Mouse (Mus musculus) heart, embryonic 13.5 days (tissue): ENCODE data around the gene S100a6. TPM values are rescaled to one million over a fixed set of nuclear protein-coding genes. Genes with fewer than 3 reads are reported as not detected.
A peak's percentile ranks its signal among the peaks of the same experiment; 100 is the strongest.

Experiments
- ATAC-seq: fragments of 200-750 bp; cut with Nextera tagmentation; 2 replicates; pipeline ENCODE4 v1.8.0; 2017; ENCODE audit warnings: moderate TSS enrichment; ENCODE audit not compliant: insufficient number of reproducible peaks, low FRiP score, low TSS enrichment; ENCODE audit errors: extremely low read depth
- H3K27ac ChIP-seq: fragments of 300-500 bp; sonication (generic); replicated peaks from 2 replicates; pipeline ENCODE4 v1.5.1; 2015; ENCODE audit warnings: moderate library complexity, mild to moderate bottlenecking, inconsistent platforms
- H3K27me3 ChIP-seq: fragments of 300-500 bp; sonication (generic); replicated peaks from 2 replicates; pipeline ENCODE4 v1.6.1; 2015; ENCODE audit warnings: mild to moderate bottlenecking, inconsistent platforms
- H3K36me3 ChIP-seq: fragments of 300-500 bp; sonication (generic); 2 replicates; pipeline ENCODE4 v1.6.1; 2015; ENCODE audit warnings: mild to moderate bottlenecking, inconsistent platforms
- H3K4me1 ChIP-seq: fragments of 300-500 bp; sonication (generic); 2 replicates; pipeline ENCODE4 v1.6.1; 2015; ENCODE audit warnings: inconsistent platforms
- H3K4me2 ChIP-seq: fragments of 300-500 bp; sonication (generic); 2 replicates; pipeline ENCODE4 v1.6.1; 2015; ENCODE audit warnings: inconsistent platforms, mild to moderate bottlenecking, moderate library complexity
- H3K4me3 ChIP-seq: fragments of 300-500 bp; sonication (generic); 2 replicates; pipeline ENCODE4 v1.5.1; 2015; ENCODE audit warnings: moderate library complexity, mild to moderate bottlenecking, inconsistent platforms
- H3K9ac ChIP-seq: fragments of 300-500 bp; sonication (generic); 2 replicates; pipeline ENCODE4 v1.6.1; 2015; ENCODE audit warnings: inconsistent platforms, mild to moderate bottlenecking, moderate library complexity
- H3K9me3 ChIP-seq: fragments of 300-500 bp; sonication (generic); 2 replicates; pipeline ENCODE4 v1.6.1; 2016; ENCODE audit warnings: inconsistent platforms
- WGBS: fragments of 180-500 bp; shearing (Covaris S2); methylation state at CpG from one replicate; pipeline ENCODE4 v1.1.7; 2015; ENCODE audit warnings: mixed read lengths; 5-methylcytosine and 5-hydroxymethylcytosine counted together
- polyA plus RNA-seq: library from polyadenylated mRNA; unstranded; fragments of >200 nt; fragmentation: Nextera tagmentation; extraction: Ambion mirVana; gene quantifications from 2 replicates; pipeline ENCODE4 v1.2.1, GENCODE M21; 2015

S100a6 gene
- polyA plus RNA-seq, 1 experiment from 2014 or later, result 38.2 TPM

GRCm38 (mm10) chr3:90586906-90587305 is 25.8 kb upstream of the S100a6 start:
- no peak for ATAC-seq
- no peaks in the 10 kb centered on the region for H3K27me3 ChIP-seq
- no peak overlapping the region for H3K4me2 ChIP-seq
- peak overlapping the region; percentile 22; the same call in 1 of the 2 replicates for H3K27ac ChIP-seq
- no peaks in the 10 kb centered on the region for H3K9me3 ChIP-seq
- H3K9ac ChIP-seq, result no peak overlapping the region
- no peak overlapping the region for H3K4me3 ChIP-seq
- no peaks in the 10 kb centered on the region for H3K36me3 ChIP-seq
- 48% methylated on average over 10 of the region's 10 CpGs for WGBS
- peaks cover 31% of the 10 kb centered on the region for H3K4me1 ChIP-seq

- no peaks in the 10 kb centered on the region for H3K27me3 ChIP-seq
- ATAC-seq, result no peak
- H3K4me1 ChIP-seq, result peaks cover 31% of the 10 kb centered on the region
- H3K9ac ChIP-seq, result no peak overlapping the region
- H3K27ac ChIP-seq, result 0 out of 2 replicates have a peak overlapping the region, but pooled peaks have one; percentile 20
- H3K36me3 ChIP-seq, result no peaks in the 10 kb centered on the region
- WGBS, result 80% methylated on average over 14 of the region's 14 CpGs
- no peak overlapping the region for H3K4me2 ChIP-seq
- no peaks in the 10 kb centered on the region for H3K9me3 ChIP-seq
- H3K4me3 ChIP-seq, result no peak overlapping the region
Measured at GRCm38 (mm10) chr3:90587361-90588101, 25.2 kb upstream of the S100a6 start.

GRCm38 (mm10) chr3:90589390-90589789 is 23.3 kb upstream of the S100a6 start:
- no peak overlapping the region for H3K4me2 ChIP-seq
- peaks cover 17% of the 10 kb centered on the region for H3K4me1 ChIP-seq
- H3K36me3 ChIP-seq, result no peaks in the 10 kb centered on the region
- no peak overlapping the region for H3K4me3 ChIP-seq
- 66% methylated on average over 6 of the region's 6 CpGs for WGBS
- no peaks in the 10 kb centered on the region for H3K27me3 ChIP-seq
- no peak for ATAC-seq
- no peak overlapping the region for H3K9ac ChIP-seq
- 0 out of 2 replicates have a peak, but pooled peaks cover 5% of the 10 kb centered on the region for H3K9me3 ChIP-seq
- no peak overlapping the region for H3K27ac ChIP-seq

GRCm38 (mm10) chr3:90589947-90590346 is 22.7 kb upstream of the S100a6 start, which contains the start of gene S100a2:
S100a2 (plus strand) TSS chr3:90590247.
- Histone ChIP-seq H3K4me1 (peaks cover 16% of the 10 kb centered on the region), H3K4me3 (no peak within 1 kb of the TSS), H3K27me3 (no peaks in the 10 kb centered on the region), H3K9me3 (0 out of 2 replicates have a peak, but pooled peaks cover 5% of the 10 kb centered on the region), H3K4me2 (no peak within 1 kb of the TSS), H3K36me3 (no peaks in the 10 kb centered on the region), H3K9ac (no peak within 1 kb of the TSS), H3K27ac (no peak within 1 kb of the TSS)
- WGBS, result 76% methylated on average over 8 of the region's 8 CpGs
- ATAC-seq, result no peak

DNA sequence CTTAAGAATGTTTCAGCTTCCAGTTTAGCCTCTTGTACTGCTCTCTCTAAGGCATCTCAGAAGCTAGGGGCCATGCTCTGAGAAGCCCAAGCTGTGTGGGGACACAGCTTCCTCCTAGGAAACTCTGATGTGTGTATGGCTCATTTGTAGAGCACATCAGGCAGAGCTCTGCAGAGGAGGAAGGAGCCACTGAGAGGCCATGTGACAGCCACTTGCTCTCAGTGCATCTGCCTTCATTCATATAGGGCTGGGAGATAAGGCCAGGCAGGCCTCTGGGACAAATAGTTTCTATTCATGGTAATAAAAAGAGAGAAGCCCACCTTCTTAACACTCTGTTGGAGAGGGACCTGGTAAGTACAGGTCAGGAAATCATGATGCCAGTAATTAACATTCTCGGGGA is 18.2 kb upstream of the S100a6 start:
- Histone ChIP-seq H3K4me2 (no peak overlapping the region), H3K4me1 (0 out of 2 replicates have a peak, but pooled peaks cover 7% of the 10 kb centered on the region), H3K27ac (no peak overlapping the region), H3K36me3 (no peaks in the 10 kb centered on the region), H3K9me3 (0 out of 2 replicates have a peak, but pooled peaks cover 5% of the 10 kb centered on the region), H3K4me3 (no peak overlapping the region), H3K9ac (no peak overlapping the region), H3K27me3 (no peaks in the 10 kb centered on the region)
- 68% methylated on average over 1 of the region's 1 CpGs for WGBS
- no peak for ATAC-seq

- H3K4me2 ChIP-seq, result no peak overlapping the region
- no peak for ATAC-seq
- no peak overlapping the region for H3K9ac ChIP-seq
- peaks cover 13% of the 10 kb centered on the region for H3K4me1 ChIP-seq
- H3K36me3 ChIP-seq, result no peaks in the 10 kb centered on the region
- WGBS, result 68% methylated on average over 5 of the region's 5 CpGs
- H3K4me3 ChIP-seq, result no peak overlapping the region
- no peaks in the 10 kb centered on the region for H3K27me3 ChIP-seq
- no peak overlapping the region for H3K27ac ChIP-seq
- 0 out of 2 replicates have a peak, but pooled peaks cover 5% of the 10 kb centered on the region for H3K9me3 ChIP-seq
Measured at GRCm38 (mm10) chr3:90595556-90595955, 17.1 kb upstream of the S100a6 start.

DNA sequence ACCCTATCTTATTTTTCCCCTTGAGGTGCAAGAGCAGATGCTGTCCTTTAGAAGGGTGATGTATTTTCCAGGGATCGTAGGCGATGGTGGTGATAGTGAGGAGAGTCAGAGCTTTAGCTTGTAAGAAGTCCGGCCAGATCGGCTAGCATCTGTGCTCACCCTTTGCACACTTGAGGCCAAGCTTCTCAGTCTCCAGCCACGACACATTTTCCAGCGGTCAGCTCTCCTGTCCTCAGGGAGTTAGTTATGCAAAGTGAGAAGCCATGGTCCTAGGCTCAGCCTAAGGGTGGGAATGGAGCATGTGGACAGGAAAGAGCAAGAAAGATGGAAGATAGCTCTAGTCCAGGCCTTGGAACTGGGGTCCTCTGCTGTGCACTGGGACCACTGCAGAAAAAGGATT is 15.9 kb upstream of the S100a6 start:
- 83% methylated on average over 6 of the region's 6 CpGs for WGBS

GRCm38 (mm10) chr3:90597736-90598135 is 14.9 kb upstream of the S100a6 start:
- H3K9ac ChIP-seq, result no peak overlapping the region
- H3K27me3 ChIP-seq, result no peaks in the 10 kb centered on the region
- WGBS, result 35% methylated on average over 6 of the region's 6 CpGs
- H3K27ac ChIP-seq, result no peak overlapping the region
- H3K4me2 ChIP-seq, result no peak overlapping the region
- H3K36me3 ChIP-seq, result no peaks in the 10 kb centered on the region
- H3K4me3 ChIP-seq, result no peak overlapping the region
- no peak for ATAC-seq
- H3K4me1 ChIP-seq, result peaks cover 20% of the 10 kb centered on the region
- H3K9me3 ChIP-seq, result 0 out of 2 replicates have a peak, but pooled peaks cover 5% of the 10 kb centered on the region

More for the DNA sequence above, 15.9 kb upstream of the S100a6 start:
- no peaks in the 10 kb centered on the region for H3K27me3 ChIP-seq
- H3K27ac ChIP-seq, result no peak overlapping the region
- ATAC-seq, result no peak
- peaks cover 20% of the 10 kb centered on the region for H3K4me1 ChIP-seq
- no peak overlapping the region for H3K9ac ChIP-seq
- H3K36me3 ChIP-seq, result no peaks in the 10 kb centered on the region
- 0 out of 2 replicates have a peak, but pooled peaks cover 5% of the 10 kb centered on the region for H3K9me3 ChIP-seq
- no peak overlapping the region for H3K4me3 ChIP-seq
- H3K4me2 ChIP-seq, result no peak overlapping the region

GRCm38 (mm10) chr3:90598212-90598611 is 14.5 kb upstream of the S100a6 start:
- Histone ChIP-seq H3K4me1 (peaks cover 23% of the 10 kb centered on the region), H3K36me3 (no peaks in the 10 kb centered on the region), H3K4me2 (no peak overlapping the region), H3K9ac (no peak overlapping the region), H3K27ac (no peak overlapping the region), H3K9me3 (0 out of 2 replicates have a peak, but pooled peaks cover 5% of the 10 kb centered on the region), H3K27me3 (no peaks in the 10 kb centered on the region), H3K4me3 (no peak overlapping the region)
- no peak for ATAC-seq
- WGBS, result 66% methylated on average over 4 of the region's 4 CpGs

DNA sequence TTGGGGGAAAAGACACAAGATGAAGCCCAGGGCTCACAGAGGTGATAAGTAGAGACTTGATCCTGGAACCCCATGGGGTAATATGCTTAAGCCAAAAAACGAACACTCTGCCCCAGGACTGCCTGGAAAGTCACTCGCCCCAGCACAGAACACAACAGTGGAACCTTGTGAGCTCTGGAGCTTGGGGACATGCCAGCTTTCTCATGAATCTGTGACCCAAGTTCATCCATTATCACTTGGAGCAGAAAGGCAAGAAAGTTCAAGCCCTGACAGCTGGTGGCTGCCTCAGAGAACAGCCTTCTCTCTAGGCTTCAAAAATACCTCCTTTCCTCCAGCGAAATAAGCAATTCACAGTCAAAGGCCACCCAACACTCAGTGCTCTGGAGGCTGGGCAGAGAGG is 13.3 kb upstream of the S100a6 start:
- WGBS, result 55% methylated on average over 3 of the region's 3 CpGs
- no peak for ATAC-seq
- H3K4me1 ChIP-seq, result peaks cover 35% of the 10 kb centered on the region
- H3K4me3 ChIP-seq, result no peak overlapping the region
- no peaks in the 10 kb centered on the region for H3K36me3 ChIP-seq
- H3K9ac ChIP-seq, result no peak overlapping the region
- H3K27ac ChIP-seq, result no peak overlapping the region
- no peak overlapping the region for H3K4me2 ChIP-seq
- no peaks in the 10 kb centered on the region for H3K9me3 ChIP-seq
- no peaks in the 10 kb centered on the region for H3K27me3 ChIP-seq

- Histone ChIP-seq H3K27ac (no peak overlapping the region), H3K4me1 (peaks cover 41% of the 10 kb centered on the region), H3K27me3 (no peaks in the 10 kb centered on the region), H3K4me2 (no peak overlapping the region), H3K4me3 (no peak overlapping the region), H3K36me3 (no peaks in the 10 kb centered on the region), H3K9me3 (no peaks in the 10 kb centered on the region), H3K9ac (no peak overlapping the region)
- ATAC-seq, result no peak
- WGBS, result 75% methylated on average over 6 of the region's 6 CpGs
Measured at GRCm38 (mm10) chr3:90600036-90600435, 12.6 kb upstream of the S100a6 start.
